Mouse (Mus musculus): Measurements from ENCODE around the gene Apoc3.

- no peak for TF ChIP-seq CTCF (IDR thresholded peaks at IDR 0.05; ENCODE audit: extremely low read depth, insufficient read length, insufficient replicate concordance, low read depth, low read length)
- TF ChIP-seq POLR2A (IDR thresholded peaks at IDR 0.05; ENCODE audit: low read depth, low read length): no peak; the same call in 1 of the 2 replicates
Observed at GRCm38 (mm10) chr9:46224945-46225660, 10.3 kb downstream of the Apoc3 start.
